Mouse (Mus musculus): Measurements from ENCODE around the gene Plcb1. TPM values are rescaled to one million over a fixed set of nuclear protein-coding genes. Genes with fewer than 3 reads are reported as not detected.

Plcb1 gene
- total and polyA plus RNA-seq, 3 experiments, result 0.78 to 4.2 (median 3.9) TPM

- Histone ChIP-seq H3K36me3 (ENCODE audit: control insufficient read depth, insufficient read depth, low read length) (no peaks in the 10 kb centered on the region), H3K27me3 (ENCODE audit: control insufficient read depth, insufficient read depth, low read length) (no peaks in the 10 kb centered on the region), H3K79me2 (replicated peaks; ENCODE audit: control insufficient read depth, insufficient read depth, low read length) (no peaks in the 10 kb centered on the region), H3K4me3 (no peak overlapping the region), H3K9ac (ENCODE audit: low read depth, low read length) (no peak overlapping the region), H3K27ac (no peak overlapping the region), H3K4me1 (ENCODE audit: control insufficient read depth, insufficient read depth, low read length) (peaks cover 2% of the 10 kb centered on the region; the same call in 1 of the 2 replicates)
- DNase-seq, result no peak
- TF ChIP-seq EP300 (IDR thresholded peaks at IDR 0.05; ENCODE audit: insufficient read depth, low read depth, low read length) (no peak), CTCF (IDR thresholded peaks at IDR 0.05) (no peak), POLR2A (IDR thresholded peaks at IDR 0.05; ENCODE audit: insufficient read depth, low read depth, low read length) (no peak)
- 93% methylated on average over 2 of the region's 2 CpGs for WGBS
- intact Hi-C loops (cut with DNase I), result no loop called here
Measured at GRCm38 (mm10) chr2:135397970-135398369, 612.1 kb downstream of the Plcb1 start.

- H3K4me3 ChIP-seq, result no peak overlapping the region
- no peaks in the 10 kb centered on the region for H3K27me3 ChIP-seq (ENCODE audit: control insufficient read depth, insufficient read depth, low read length)
- H3K79me2 ChIP-seq (replicated peaks; ENCODE audit: control insufficient read depth, insufficient read depth, low read length), result no peaks in the 10 kb centered on the region
- WGBS, result 82% methylated on average over 6 of the region's 6 CpGs
- intact Hi-C loops (cut with DNase I), result no loop called here
- H3K27ac ChIP-seq, result no peak overlapping the region
- TF ChIP-seq POLR2A (IDR thresholded peaks at IDR 0.05; ENCODE audit: insufficient read depth, low read depth, low read length) (no peak), CTCF (IDR thresholded peaks at IDR 0.05) (no peak), EP300 (IDR thresholded peaks at IDR 0.05; ENCODE audit: insufficient read depth, low read depth, low read length) (no peak)
- no peaks in the 10 kb centered on the region for H3K36me3 ChIP-seq (ENCODE audit: control insufficient read depth, insufficient read depth, low read length)
- peaks cover 2% of the 10 kb centered on the region; the same call in 1 of the 2 replicates for H3K4me1 ChIP-seq (ENCODE audit: control insufficient read depth, insufficient read depth, low read length)
- no peak for DNase-seq
- H3K9ac ChIP-seq (ENCODE audit: low read depth, low read length), result no peak overlapping the region
Measured at GRCm38 (mm10) chr2:135399760-135400159, 613.9 kb downstream of the Plcb1 start.

DNA sequence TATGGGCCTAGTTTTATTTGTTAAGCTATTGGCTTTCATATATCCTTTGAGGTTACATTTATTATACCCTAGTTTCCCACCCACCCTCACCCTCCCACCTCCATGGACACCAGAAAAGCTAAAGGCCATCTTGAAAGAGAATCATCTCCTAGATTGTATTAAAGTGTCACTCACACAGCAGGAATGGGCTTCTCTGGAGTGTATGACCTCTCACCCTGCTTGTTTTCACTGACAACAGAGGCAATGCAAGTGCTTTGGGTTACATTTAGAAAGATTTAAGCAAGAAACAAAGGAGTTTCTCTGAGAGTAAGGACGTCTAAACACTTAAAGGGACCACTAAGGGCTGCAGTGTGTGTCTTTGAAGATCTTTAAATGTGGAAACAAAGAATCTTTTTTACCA is 617.0 kb downstream of the Plcb1 start:
- Histone ChIP-seq H3K9ac (ENCODE audit: low read depth, low read length) (no peak overlapping the region), H3K36me3 (ENCODE audit: control insufficient read depth, insufficient read depth, low read length) (no peaks in the 10 kb centered on the region), H3K79me2 (replicated peaks; ENCODE audit: control insufficient read depth, insufficient read depth, low read length) (no peaks in the 10 kb centered on the region), H3K27me3 (ENCODE audit: control insufficient read depth, insufficient read depth, low read length) (no peaks in the 10 kb centered on the region), H3K4me3 (no peak overlapping the region), H3K4me1 (ENCODE audit: control insufficient read depth, insufficient read depth, low read length) (peaks cover 2% of the 10 kb centered on the region; the same call in 1 of the 2 replicates), H3K27ac (no peak overlapping the region)
- WGBS, result 69% methylated on average over 1 of the region's 1 CpGs
- TF ChIP-seq CTCF (IDR thresholded peaks at IDR 0.05) (no peak), EP300 (IDR thresholded peaks at IDR 0.05; ENCODE audit: insufficient read depth, low read depth, low read length) (no peak), POLR2A (IDR thresholded peaks at IDR 0.05; ENCODE audit: insufficient read depth, low read depth, low read length) (no peak)
- intact Hi-C loops (cut with DNase I), result no loop called here
- no peak for DNase-seq

- intact Hi-C loops (cut with DNase I), result no loop called here
- no peak for TF ChIP-seq EP300 (IDR thresholded peaks at IDR 0.05; ENCODE audit: insufficient read depth, low read depth, low read length)
- no peak for TF ChIP-seq POLR2A (IDR thresholded peaks at IDR 0.05; ENCODE audit: insufficient read depth, low read depth, low read length)
- TF ChIP-seq CTCF (IDR thresholded peaks at IDR 0.05), result no peak
- H3K79me2 ChIP-seq (replicated peaks; ENCODE audit: control insufficient read depth, insufficient read depth, low read length), result no peaks in the 10 kb centered on the region
- no peak overlapping the region for H3K9ac ChIP-seq (ENCODE audit: low read depth, low read length)
- no peak overlapping the region for H3K4me3 ChIP-seq
- no peak for DNase-seq
- peaks cover 2% of the 10 kb centered on the region; the same call in 1 of the 2 replicates for H3K4me1 ChIP-seq (ENCODE audit: control insufficient read depth, insufficient read depth, low read length)
- no peak overlapping the region for H3K27ac ChIP-seq
- 92% methylated on average over 6 of the region's 6 CpGs for WGBS
- H3K27me3 ChIP-seq (ENCODE audit: control insufficient read depth, insufficient read depth, low read length), result no peaks in the 10 kb centered on the region
- no peaks in the 10 kb centered on the region for H3K36me3 ChIP-seq (ENCODE audit: control insufficient read depth, insufficient read depth, low read length)
Measured at GRCm38 (mm10) chr2:135403344-135403743, 617.5 kb downstream of the Plcb1 start.

GRCm38 (mm10) chr2:135404095-135404494 is 618.2 kb downstream of the Plcb1 start:
- H3K4me3 ChIP-seq, result no peak overlapping the region
- intact Hi-C loops (cut with DNase I), result no loop called here
- no peaks in the 10 kb centered on the region for H3K27me3 ChIP-seq (ENCODE audit: control insufficient read depth, insufficient read depth, low read length)
- peaks cover 2% of the 10 kb centered on the region; the same call in 1 of the 2 replicates for H3K4me1 ChIP-seq (ENCODE audit: control insufficient read depth, insufficient read depth, low read length)
- TF ChIP-seq POLR2A (IDR thresholded peaks at IDR 0.05; ENCODE audit: insufficient read depth, low read depth, low read length) (no peak), EP300 (IDR thresholded peaks at IDR 0.05; ENCODE audit: insufficient read depth, low read depth, low read length) (no peak), CTCF (IDR thresholded peaks at IDR 0.05) (no peak)
- DNase-seq, result no peak
- 83% methylated on average over 1 of the region's 1 CpGs for WGBS
- no peaks in the 10 kb centered on the region for H3K79me2 ChIP-seq (replicated peaks; ENCODE audit: control insufficient read depth, insufficient read depth, low read length)
- H3K27ac ChIP-seq, result no peak overlapping the region
- no peak overlapping the region for H3K9ac ChIP-seq (ENCODE audit: low read depth, low read length)
- H3K36me3 ChIP-seq (ENCODE audit: control insufficient read depth, insufficient read depth, low read length), result no peaks in the 10 kb centered on the region

- Histone ChIP-seq H3K36me3 (ENCODE audit: control insufficient read depth, insufficient read depth, low read length) (no peaks in the 10 kb centered on the region), H3K27ac (no peak overlapping the region), H3K4me3 (no peak overlapping the region), H3K4me1 (ENCODE audit: control insufficient read depth, insufficient read depth, low read length) (no peaks in the 10 kb centered on the region), H3K9ac (ENCODE audit: low read depth, low read length) (no peak overlapping the region), H3K79me2 (replicated peaks; ENCODE audit: control insufficient read depth, insufficient read depth, low read length) (no peaks in the 10 kb centered on the region), H3K27me3 (ENCODE audit: control insufficient read depth, insufficient read depth, low read length) (no peaks in the 10 kb centered on the region)
- no peak for DNase-seq
- intact Hi-C loops (cut with DNase I), result no loop called here
- WGBS, result 58% methylated on average over 5 of the region's 5 CpGs
- TF ChIP-seq CTCF (IDR thresholded peaks at IDR 0.05) (no peak), POLR2A (IDR thresholded peaks at IDR 0.05; ENCODE audit: insufficient read depth, low read depth, low read length) (no peak), EP300 (IDR thresholded peaks at IDR 0.05; ENCODE audit: insufficient read depth, low read depth, low read length) (no peak)
Measured at GRCm38 (mm10) chr2:135409418-135410097, 623.7 kb downstream of the Plcb1 start.
